Mouse (Mus musculus) MEL (cell line): ENCODE results near the gene Rsf1. TPM values are rescaled to one million over a fixed set of nuclear protein-coding genes. Genes with fewer than 3 reads are reported as not detected.

Source experiments
- DNase-seq: peaks from one replicate; pipeline ENCODE4 v3.0.0; 2011; ENCODE audit warnings: low read depth, low spot score
- H3K27ac ChIP-seq: 2 replicates; pipeline ENCODE4 v1.5.1; 2012; ENCODE audit warnings: low read depth, mild to moderate bottlenecking, control low read depth, low read length, moderate library complexity; ENCODE audit not compliant: control insufficient read depth
- H3K27me3 ChIP-seq, 2 experiments: fragments of 150-350 bp in 1 of 2; sonication (generic) in 1 of 2; 2 replicates each; pipeline ENCODE4 v1.6.1; 2012; ENCODE audit warnings: low read length in 2 of 2, mild to moderate bottlenecking in 2 of 2, improper control_type of control experiment in 1 of 2, moderate library complexity in 1 of 2; ENCODE audit not compliant: insufficient read depth in 2 of 2, control insufficient read depth in 1 of 2
- H3K36me3 ChIP-seq, 2 experiments: 2 replicates each; pipeline ENCODE4 v1.6.1; 2012 to 2014; ENCODE audit warnings: low read length in 2 of 2, improper control_type of control experiment in 1 of 2, inconsistent platforms in 1 of 2, mild to moderate bottlenecking in 1 of 2; ENCODE audit not compliant: insufficient read depth in 2 of 2, control insufficient read depth in 1 of 2
- H3K4me1 ChIP-seq, 2 experiments: fragments of 150-350 bp in 1 of 2; sonication (generic) in 1 of 2; 2 replicates each; pipeline ENCODE4 v1.6.1; 2012; ENCODE audit warnings: low read length in 2 of 2, improper control_type of control experiment in 1 of 2, mild to moderate bottlenecking in 1 of 2; ENCODE audit not compliant: insufficient read depth in 2 of 2, control insufficient read depth in 1 of 2
- H3K4me3 ChIP-seq, 2 experiments: fragments of 150-350 bp in 1 of 2; sonication (generic) in 1 of 2; 2 replicates each; pipeline ENCODE4 v1.5.1; 2012; ENCODE audit warnings: low read depth in 2 of 2, low read length in 2 of 2, mild to moderate bottlenecking in 2 of 2, moderate library complexity in 2 of 2, control low read depth in 1 of 2, improper control_type of control experiment in 1 of 2; ENCODE audit not compliant: control insufficient read depth in 1 of 2, insufficient read depth in 1 of 2
- H3K79me2 ChIP-seq: 2 replicates; pipeline ENCODE4 v1.6.1; 2012; ENCODE audit warnings: mild to moderate bottlenecking, low read length, moderate library complexity; ENCODE audit not compliant: control insufficient read depth, poor library complexity, insufficient read depth
- H3K9ac ChIP-seq: 2 replicates; pipeline ENCODE4 v1.6.1; 2012; ENCODE audit warnings: low read depth, mild to moderate bottlenecking, control low read depth, low read length, moderate library complexity; ENCODE audit not compliant: control insufficient read depth, poor library complexity, severe bottlenecking
- H3K9me3 ChIP-seq: fragments of 150-350 bp; sonication (generic); replicated peaks from 2 replicates; pipeline ENCODE4 v1.6.1; 2012; ENCODE audit warnings: mild to moderate bottlenecking, low read length, improper control_type of control experiment, moderate library complexity; ENCODE audit not compliant: insufficient read depth
- EP300 ChIP-seq, 2 experiments: IDR thresholded peaks; 2 replicates each; pipeline ENCODE4 v1.6.1; 2011; ENCODE audit warnings: improper control_type of control experiment in 2 of 2, low read length in 2 of 2, low read depth in 1 of 2, mild to moderate bottlenecking in 1 of 2
- ETS1 ChIP-seq: IDR thresholded peaks from 2 replicates; pipeline ENCODE4 v1.6.1; 2012; ENCODE audit warnings: low read depth, mild to moderate bottlenecking, inconsistent platforms, low read length, improper control_type of control experiment, moderate library complexity
- GABPA ChIP-seq: IDR thresholded peaks from 2 replicates; pipeline ENCODE4 v1.6.1; 2012; ENCODE audit warnings: low read depth, mild to moderate bottlenecking, inconsistent platforms, low read length, improper control_type of control experiment, moderate library complexity
- GATA1 ChIP-seq: IDR thresholded peaks from 2 replicates; pipeline ENCODE4 v1.6.1; 2011; ENCODE audit warnings: low read depth, low read length, improper control_type of control experiment
- MAX ChIP-seq: IDR thresholded peaks from 2 replicates; pipeline ENCODE4 v1.6.1; 2011; ENCODE audit warnings: low read length, improper control_type of control experiment
- MAZ ChIP-seq: IDR thresholded peaks from 2 replicates; pipeline ENCODE4 v1.6.1; 2012; ENCODE audit warnings: low read depth, mild to moderate bottlenecking, inconsistent platforms, low read length, improper control_type of control experiment
- MYB ChIP-seq: IDR thresholded peaks from 2 replicates; pipeline ENCODE4 v1.6.1; 2011; ENCODE audit warnings: mild to moderate bottlenecking, low read depth, low read length, improper control_type of control experiment
- NRF1 ChIP-seq: IDR thresholded peaks from 2 replicates; pipeline ENCODE4 v1.6.1; 2014; ENCODE audit warnings: low read depth, mild to moderate bottlenecking, inconsistent platforms, low read length, improper control_type of control experiment, moderate library complexity; ENCODE audit not compliant: poor library complexity, insufficient read depth, severe bottlenecking
- POLR2AphosphoS2 ChIP-seq: IDR thresholded peaks from 2 replicates; pipeline ENCODE4 v1.6.1; 2011; ENCODE audit warnings: low read length, improper control_type of control experiment
- POLR2AphosphoS5 ChIP-seq: IDR thresholded peaks from 2 replicates; pipeline ENCODE4 v1.6.1; 2012; ENCODE audit warnings: low read depth, borderline replicate concordance, mild to moderate bottlenecking, inconsistent platforms, low read length, moderate library complexity, mixed read lengths
- RCOR1 ChIP-seq: IDR thresholded peaks from 2 replicates; pipeline ENCODE4 v1.6.1; 2012; ENCODE audit warnings: low read depth, mild to moderate bottlenecking, inconsistent platforms, low read length, improper control_type of control experiment
- SMC3 ChIP-seq: IDR thresholded peaks from 2 replicates; pipeline ENCODE4 v1.6.1; 2011; ENCODE audit warnings: low read depth, low read length, improper control_type of control experiment
- USF1 ChIP-seq: IDR thresholded peaks from 2 replicates; pipeline ENCODE4 v1.6.1; 2014; ENCODE audit warnings: low read depth, mild to moderate bottlenecking, inconsistent platforms, low read length, improper control_type of control experiment, moderate library complexity
- ZC3H11A ChIP-seq: IDR thresholded peaks from 2 replicates; pipeline ENCODE4 v1.6.1; 2012; ENCODE audit warnings: low read depth, mild to moderate bottlenecking, inconsistent platforms, low read length, improper control_type of control experiment
- ZKSCAN1 ChIP-seq: IDR thresholded peaks from 2 replicates; pipeline ENCODE4 v1.6.1; 2012; ENCODE audit warnings: low read depth, mild to moderate bottlenecking, inconsistent platforms, low read length, improper control_type of control experiment, moderate library complexity
- polyA plus RNA-seq, 2 experiments: library from polyadenylated mRNA; stranded (reverse) in 1 of 2; unstranded in 1 of 2; fragments of >175 nt in 1 of 2; fragments of >200 nt in 1 of 2; gene quantifications; 2 replicates each; pipeline versions ENCODE4 v1.2.1 to v1.2.4; 2012; ENCODE audit warnings: low replicate concordance in 2 of 2, low read depth in 1 of 2; ENCODE audit not compliant: insufficient read length in 2 of 2, insufficient read depth in 1 of 2, missing spikeins in 1 of 2
- total RNA-seq: library from RNA; depleted of rRNA; stranded (reverse); fragments of 300-350 nt; gene quantifications from 2 replicates; pipeline ENCODE4 v1.2.3, GENCODE M21; 2012

The Rsf1 gene
- total and polyA plus RNA-seq, 3 experiments, result 12.7 to 17.4 TPM; not detected in 1

DNA sequence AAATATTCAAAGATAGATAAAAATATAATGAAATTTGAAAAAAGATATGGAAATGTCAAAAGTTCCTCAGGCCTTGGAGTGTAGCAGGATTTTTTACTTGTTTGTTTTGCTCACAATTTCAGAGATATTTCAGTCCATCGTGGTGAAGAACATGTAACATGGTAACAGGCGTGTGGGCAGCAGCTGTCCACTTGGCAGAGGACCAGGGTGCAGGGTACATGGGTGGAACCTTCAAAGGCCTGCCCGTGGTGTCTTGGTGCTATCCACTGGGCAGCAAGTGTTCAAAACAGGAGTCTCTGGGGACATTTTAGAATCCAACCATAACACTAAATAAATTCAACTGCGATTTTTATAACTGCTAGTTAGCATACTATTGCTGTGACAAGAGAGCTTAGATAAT lies 127.4 kb downstream of the Rsf1 start:
- H3K79me2 ChIP-seq, result peaks cover 34% of the 10 kb centered on the region
- H3K9me3 ChIP-seq, result no peaks in the 10 kb centered on the region
- peaks cover 0 to 5% of the 10 kb centered on the region in 2 experiments; a peak in 2 of 4 replicates for H3K36me3 ChIP-seq
- no peaks in the 10 kb centered on the region for H3K27me3 ChIP-seq
- DNase-seq, result no peak
- H3K9ac ChIP-seq, result no peak overlapping the region
- H3K4me1 ChIP-seq, result no peaks in the 10 kb centered on the region
- no peak overlapping the region for H3K4me3 ChIP-seq
- H3K27ac ChIP-seq, result no peak overlapping the region
- no peak for TF ChIP-seq ETS1

DNA sequence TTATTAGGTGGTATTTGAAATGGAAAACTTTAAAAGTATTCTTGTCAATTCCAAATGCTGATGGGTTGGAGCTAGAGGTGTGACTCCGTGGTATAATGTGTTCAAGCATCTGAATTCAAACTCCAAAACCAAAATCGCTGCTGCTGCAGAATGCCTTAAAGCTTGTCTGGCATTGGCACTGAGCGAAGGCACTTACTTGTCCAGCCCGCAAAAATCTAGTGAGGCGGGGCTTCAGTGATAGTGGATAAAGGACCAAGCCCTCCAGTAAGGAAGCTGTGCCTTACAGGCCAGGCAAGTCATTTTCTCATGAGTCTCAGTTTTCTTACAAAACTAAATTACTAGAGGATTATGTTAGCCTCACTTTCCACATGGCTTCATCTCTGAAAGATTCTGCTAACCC lies 128.1 kb downstream of the Rsf1 start:
- H3K27ac ChIP-seq, result no peak overlapping the region
- H3K9me3 ChIP-seq, result no peaks in the 10 kb centered on the region
- H3K36me3 ChIP-seq, result peaks cover 0 to 8% of the 10 kb centered on the region in 2 experiments; a peak in 2 of 4 replicates
- H3K27me3 ChIP-seq, result no peaks in the 10 kb centered on the region
- DNase-seq, result no peak
- no peaks in the 10 kb centered on the region for H3K4me1 ChIP-seq
- H3K9ac ChIP-seq, result no peak overlapping the region
- TF ChIP-seq SMC3 (no peak), MAX (no peak), USF1 (no peak), POLR2AphosphoS2 (no peak), GATA1 (no peak)
- H3K4me3 ChIP-seq, result no peak overlapping the region
- H3K79me2 ChIP-seq, result peaks cover 28% of the 10 kb centered on the region

DNA sequence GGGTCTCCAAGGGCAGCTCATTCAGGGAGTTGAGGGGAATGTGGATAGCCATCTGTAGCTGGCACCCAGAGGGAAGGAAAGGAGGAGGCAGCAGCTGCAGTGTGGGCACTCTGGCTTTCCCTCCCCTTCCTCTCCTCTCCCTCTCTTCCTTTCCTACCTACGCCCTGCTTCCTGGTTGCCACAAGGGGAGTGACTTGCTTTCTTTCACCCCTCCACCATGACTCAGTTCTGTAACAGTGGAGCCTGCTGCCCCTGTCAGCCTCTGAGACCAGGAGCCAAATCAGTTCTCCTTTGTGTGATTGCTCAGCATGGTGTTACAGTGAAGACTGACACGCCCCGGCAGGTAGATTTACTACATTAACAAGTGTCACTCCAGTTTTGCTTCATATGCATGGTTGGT lies 129.5 kb downstream of the Rsf1 start:
- no peaks in the 10 kb centered on the region for H3K4me1 ChIP-seq
- no peak overlapping the region for H3K27ac ChIP-seq
- peaks cover 0 to 13% of the 10 kb centered on the region in 2 experiments; a peak in 2 of 4 replicates for H3K36me3 ChIP-seq
- H3K27me3 ChIP-seq, result no peaks in the 10 kb centered on the region
- H3K9ac ChIP-seq, result no peak overlapping the region
- no peak for DNase-seq
- no peak for TF ChIP-seq MAZ
- TF ChIP-seq EP300 (IDR thresholded peaks at IDR 0.05; ENCODE audit: low read depth in 1 of 2, low read length in 2 of 2), result no peak
- TF ChIP-seq POLR2AphosphoS5, result no peak
- no peak for TF ChIP-seq MYB
- TF ChIP-seq ZC3H11A, result no peak
- no peak for TF ChIP-seq ETS1
- TF ChIP-seq GABPA, result no peak
- no peak for TF ChIP-seq POLR2AphosphoS2
- TF ChIP-seq ZKSCAN1, result no peak
- TF ChIP-seq RCOR1, result no peak
- TF ChIP-seq NRF1, result no peak
- TF ChIP-seq GATA1, result no peak
- TF ChIP-seq, all 39 proteins: peak for 0
- Histone ChIP-seq H3K4me3 (no peak overlapping the region), H3K9me3 (no peaks in the 10 kb centered on the region), H3K79me2 (peaks cover 16% of the 10 kb centered on the region)
